Mouse (Mus musculus): Measurements from ENCODE around the gene Dnajc10. TPM values are rescaled to one million over a fixed set of nuclear protein-coding genes. Genes with fewer than 3 reads are reported as not detected.

Dnajc10 gene
- polyA plus RNA-seq, 1 experiment: 8.3 TPM

GRCm38 (mm10) chr2:80384447-80384846 is 69.2 kb downstream of the Dnajc10 start:
- 50% methylated on average over 4 of the region's 4 CpGs for WGBS

GRCm38 (mm10) chr2:80386255-80386654 is 71.0 kb downstream of the Dnajc10 start:
- TF ChIP-seq CTCF (IDR thresholded peaks at IDR 0.05; ENCODE audit: extremely low read depth, insufficient read length, insufficient replicate concordance, low read depth, low read length): no peak
- TF ChIP-seq POLR2A (IDR thresholded peaks at IDR 0.05; ENCODE audit: low read depth, low read length): no peak
- no peaks in the 10 kb centered on the region for H3K4me1 ChIP-seq (ENCODE audit: control insufficient read depth, insufficient read depth, insufficient read length, low read length)
- no peaks in the 10 kb centered on the region for H3K36me3 ChIP-seq (ENCODE audit: control insufficient read depth, insufficient read depth, low read length)
- H3K4me3 ChIP-seq (ENCODE audit: low read depth, low read length): no peak overlapping the region
- no peaks in the 10 kb centered on the region for H3K27me3 ChIP-seq (ENCODE audit: control insufficient read depth, insufficient read depth, low read length)
- H3K27ac ChIP-seq (ENCODE audit: insufficient read depth, low read depth, low read length): no peak overlapping the region
- WGBS: 88% methylated on average over 2 of the region's 2 CpGs

More at GRCm38 (mm10) chr2:80384447-80384846, 69.2 kb downstream of the Dnajc10 start:
- H3K36me3 ChIP-seq (ENCODE audit: control insufficient read depth, insufficient read depth, low read length): no peaks in the 10 kb centered on the region
- H3K4me1 ChIP-seq (ENCODE audit: control insufficient read depth, insufficient read depth, insufficient read length, low read length): no peaks in the 10 kb centered on the region
- TF ChIP-seq POLR2A (IDR thresholded peaks at IDR 0.05; ENCODE audit: low read depth, low read length) (no peak), CTCF (IDR thresholded peaks at IDR 0.05; ENCODE audit: extremely low read depth, insufficient read length, insufficient replicate concordance, low read depth, low read length) (no peak)
- H3K27me3 ChIP-seq (ENCODE audit: control insufficient read depth, insufficient read depth, low read length): no peaks in the 10 kb centered on the region
- H3K27ac ChIP-seq (ENCODE audit: insufficient read depth, low read depth, low read length): no peak overlapping the region
- H3K4me3 ChIP-seq (ENCODE audit: low read depth, low read length): no peak overlapping the region

DNA sequence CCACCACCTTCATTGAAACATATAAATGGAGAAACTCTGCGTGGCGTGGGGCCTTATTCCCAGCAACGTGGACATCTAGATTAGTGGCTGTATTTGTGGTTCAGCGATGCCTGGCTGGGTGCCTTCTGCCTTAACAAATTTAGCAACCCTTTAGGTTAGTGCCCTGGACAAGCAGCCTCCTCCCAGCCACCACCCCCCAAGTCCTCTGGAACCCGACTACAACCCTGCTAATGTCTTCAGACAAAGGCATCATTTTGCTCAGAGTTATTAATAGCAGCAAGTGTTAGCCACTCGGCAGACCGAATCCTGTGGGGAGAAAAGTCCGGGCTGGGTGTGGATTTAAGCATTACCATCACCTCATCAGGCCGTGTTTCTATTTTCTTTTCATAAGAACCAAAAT is 72.4 kb downstream of the Dnajc10 start:
- 71% methylated on average over 9 of the region's 9 CpGs for WGBS
- no peak for TF ChIP-seq POLR2A (IDR thresholded peaks at IDR 0.05; ENCODE audit: low read depth, low read length)
- no peak for TF ChIP-seq CTCF (IDR thresholded peaks at IDR 0.05; ENCODE audit: extremely low read depth, insufficient read length, insufficient replicate concordance, low read depth, low read length)

GRCm38 (mm10) chr2:80388341-80388740 is 73.1 kb downstream of the Dnajc10 start:
- TF ChIP-seq POLR2A (IDR thresholded peaks at IDR 0.05; ENCODE audit: low read depth, low read length) (no peak), CTCF (IDR thresholded peaks at IDR 0.05; ENCODE audit: extremely low read depth, insufficient read length, insufficient replicate concordance, low read depth, low read length) (no peak)
- no peak overlapping the region for H3K4me3 ChIP-seq (ENCODE audit: low read depth, low read length)
- H3K36me3 ChIP-seq (ENCODE audit: control insufficient read depth, insufficient read depth, low read length): no peaks in the 10 kb centered on the region
- H3K27ac ChIP-seq (ENCODE audit: insufficient read depth, low read depth, low read length): no peak overlapping the region
- no peaks in the 10 kb centered on the region for H3K4me1 ChIP-seq (ENCODE audit: control insufficient read depth, insufficient read depth, insufficient read length, low read length)
- WGBS: 64% methylated on average over 3 of the region's 3 CpGs
- H3K27me3 ChIP-seq (ENCODE audit: control insufficient read depth, insufficient read depth, low read length): no peaks in the 10 kb centered on the region

More for the DNA sequence above, 72.4 kb downstream of the Dnajc10 start:
- Histone ChIP-seq H3K27ac (ENCODE audit: insufficient read depth, low read depth, low read length) (no peak overlapping the region), H3K4me3 (ENCODE audit: low read depth, low read length) (no peak overlapping the region), H3K27me3 (ENCODE audit: control insufficient read depth, insufficient read depth, low read length) (no peaks in the 10 kb centered on the region), H3K36me3 (ENCODE audit: control insufficient read depth, insufficient read depth, low read length) (no peaks in the 10 kb centered on the region), H3K4me1 (ENCODE audit: control insufficient read depth, insufficient read depth, insufficient read length, low read length) (no peaks in the 10 kb centered on the region)

DNA sequence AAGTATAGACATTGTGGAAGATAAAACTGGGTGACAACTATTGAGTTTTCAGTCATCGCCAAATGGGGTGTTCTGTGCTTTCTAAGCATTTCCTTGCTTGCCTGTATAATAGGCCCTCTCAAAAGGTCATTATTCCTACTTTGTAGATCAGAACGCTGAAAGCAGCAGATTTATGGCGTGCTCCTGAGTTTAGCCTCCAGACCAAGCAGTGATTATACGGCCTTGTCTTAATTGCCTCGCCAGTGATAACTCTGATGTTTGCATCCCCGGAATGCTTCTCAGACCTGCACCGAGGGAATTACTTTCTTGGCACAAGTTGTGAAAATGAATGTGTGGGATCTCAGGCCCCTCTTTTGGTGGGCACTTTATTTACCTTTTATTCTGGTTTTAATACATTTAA is 80.8 kb downstream of the Dnajc10 start:
- no peak for TF ChIP-seq CTCF (IDR thresholded peaks at IDR 0.05; ENCODE audit: extremely low read depth, insufficient read length, insufficient replicate concordance, low read depth, low read length)
- no peak for TF ChIP-seq POLR2A (IDR thresholded peaks at IDR 0.05; ENCODE audit: low read depth, low read length)
- H3K36me3 ChIP-seq (ENCODE audit: control insufficient read depth, insufficient read depth, low read length): no peaks in the 10 kb centered on the region
- H3K4me1 ChIP-seq (ENCODE audit: control insufficient read depth, insufficient read depth, insufficient read length, low read length): no peaks in the 10 kb centered on the region
- no peak overlapping the region for H3K4me3 ChIP-seq (ENCODE audit: low read depth, low read length)
- no peaks in the 10 kb centered on the region for H3K27me3 ChIP-seq (ENCODE audit: control insufficient read depth, insufficient read depth, low read length)
- WGBS: 32% methylated on average over 7 of the region's 7 CpGs
- no peak overlapping the region for H3K27ac ChIP-seq (ENCODE audit: insufficient read depth, low read depth, low read length)

- WGBS: 59% methylated on average over 3 of the region's 3 CpGs
- H3K4me3 ChIP-seq (ENCODE audit: low read depth, low read length): no peak overlapping the region
- H3K27me3 ChIP-seq (ENCODE audit: control insufficient read depth, insufficient read depth, low read length): no peaks in the 10 kb centered on the region
- TF ChIP-seq POLR2A (IDR thresholded peaks at IDR 0.05; ENCODE audit: low read depth, low read length): no peak
- TF ChIP-seq CTCF (IDR thresholded peaks at IDR 0.05; ENCODE audit: extremely low read depth, insufficient read length, insufficient replicate concordance, low read depth, low read length): no peak
- no peaks in the 10 kb centered on the region for H3K4me1 ChIP-seq (ENCODE audit: control insufficient read depth, insufficient read depth, insufficient read length, low read length)
- no peak overlapping the region for H3K27ac ChIP-seq (ENCODE audit: insufficient read depth, low read depth, low read length)
- no peaks in the 10 kb centered on the region for H3K36me3 ChIP-seq (ENCODE audit: control insufficient read depth, insufficient read depth, low read length)
Observed at GRCm38 (mm10) chr2:80396864-80397263, 81.6 kb downstream of the Dnajc10 start.

GRCm38 (mm10) chr2:80398595-80399099 is 83.4 kb downstream of the Dnajc10 start:
- Histone ChIP-seq H3K27me3 (ENCODE audit: control insufficient read depth, insufficient read depth, low read length) (no peaks in the 10 kb centered on the region), H3K4me3 (ENCODE audit: low read depth, low read length) (no peak overlapping the region), H3K4me1 (ENCODE audit: control insufficient read depth, insufficient read depth, insufficient read length, low read length) (no peaks in the 10 kb centered on the region), H3K27ac (ENCODE audit: insufficient read depth, low read depth, low read length) (no peak overlapping the region), H3K36me3 (ENCODE audit: control insufficient read depth, insufficient read depth, low read length) (no peaks in the 10 kb centered on the region)
- WGBS: 50% methylated on average over 3 of the region's 3 CpGs
- TF ChIP-seq CTCF (IDR thresholded peaks at IDR 0.05; ENCODE audit: extremely low read depth, insufficient read length, insufficient replicate concordance, low read depth, low read length) (no peak), POLR2A (IDR thresholded peaks at IDR 0.05; ENCODE audit: low read depth, low read length) (no peak)

Other genes starting within 250 kb of the Dnajc10 start
- 1.8 and 2.1 TPM in 2 replicates for gene Pde1a, start 186.0 kb upstream of the Dnajc10 start, polyA plus RNA-seq (2012; rRNA removed)
- gene Prdx6b, start 23.0 kb upstream of the Dnajc10 start, polyA plus RNA-seq (2012; rRNA removed): not detected in 2 replicates
- gene Frzb, start 132.2 kb downstream of the Dnajc10 start, polyA plus RNA-seq (2012; rRNA removed): 0.86 and 0.93 TPM in 2 replicates

Measured in small intestine, adult 2 months (tissue).